Mouse (Mus musculus) ES-Bruce4 (cell line): Measurements from ENCODE around the gene Wdr17.

ENCODE experiments used
- CTCF ChIP-seq: IDR thresholded peaks from one replicate; pipeline ENCODE4 v1.8.1; 2011; ENCODE audit warnings: low read depth, low read length
- EP300 ChIP-seq: IDR thresholded peaks from 2 replicates; pipeline ENCODE4 v1.6.1; 2011; ENCODE audit warnings: low read depth, low read length; ENCODE audit not compliant: insufficient read depth
- POLR2A ChIP-seq: IDR thresholded peaks from one replicate; pipeline ENCODE4 v1.8.1; 2011; ENCODE audit warnings: low read length; ENCODE audit not compliant: insufficient read depth

GRCm38 (mm10) chr8:54932306-54932705 lies 45.3 kb upstream of the Wdr17 start:
- TF ChIP-seq CTCF (no peak), EP300 (no peak), POLR2A (no peak)
